Mouse (Mus musculus) forebrain, embryonic 15.5 days (tissue): ENCODE data around the gene Gm47969. TPM values are rescaled to one million over a fixed set of nuclear protein-coding genes. Genes with fewer than 3 reads are reported as not detected.
A peak's percentile ranks its signal among the peaks of the same experiment; 100 is the strongest.
"Not testable (repeated sequence)": the region's sequence is repeated elsewhere in the genome, so short reads cannot be mapped to it uniquely, and the experiment has no call there.

Source experiments
- ATAC-seq: fragments of 200-750 bp; cut with Nextera tagmentation; replicated peaks from 2 replicates; pipeline ENCODE4 v1.8.0; 2017; ENCODE audit warnings: mild to moderate bottlenecking, moderate TSS enrichment, moderate library complexity
- H3K27ac ChIP-seq: fragments of 300-500 bp; sonication (generic); replicated peaks from 2 replicates; pipeline ENCODE4 v1.5.1; 2015; ENCODE audit warnings: mild to moderate bottlenecking, inconsistent platforms
- H3K27me3 ChIP-seq: fragments of 300-500 bp; sonication (generic); 2 replicates; pipeline ENCODE4 v1.6.1; 2015; ENCODE audit warnings: inconsistent platforms
- H3K36me3 ChIP-seq: fragments of 300-500 bp; sonication (generic); 2 replicates; pipeline ENCODE4 v1.6.1; 2015; ENCODE audit warnings: mild to moderate bottlenecking, inconsistent platforms
- H3K4me1 ChIP-seq: fragments of 300-500 bp; sonication (generic); 2 replicates; pipeline ENCODE4 v1.6.1; 2015; ENCODE audit warnings: inconsistent platforms
- H3K4me2 ChIP-seq: fragments of 300-500 bp; sonication (generic); replicated peaks from 2 replicates; pipeline ENCODE4 v1.6.1; 2015; ENCODE audit warnings: mild to moderate bottlenecking, inconsistent platforms
- H3K4me3 ChIP-seq: fragments of 300-500 bp; sonication (generic); 2 replicates; pipeline ENCODE4 v1.5.1; 2015; ENCODE audit warnings: mild to moderate bottlenecking, inconsistent platforms
- H3K9ac ChIP-seq: fragments of 300-500 bp; sonication (generic); replicated peaks from 2 replicates; pipeline ENCODE4 v1.6.1; 2015; ENCODE audit warnings: mild to moderate bottlenecking, inconsistent platforms
- H3K9me3 ChIP-seq: fragments of 300-500 bp; sonication (generic); 2 replicates; pipeline ENCODE4 v1.6.1; 2016; ENCODE audit warnings: inconsistent platforms
- WGBS: fragments of 180-500 bp; shearing (Covaris S2); methylation state at CpG from one replicate; pipeline ENCODE4 v1.1.7; 2015; ENCODE audit warnings: mixed read lengths; 5-methylcytosine and 5-hydroxymethylcytosine counted together
- polyA plus RNA-seq: library from polyadenylated mRNA; unstranded; fragments of >200 nt; fragmentation: Nextera tagmentation; extraction: Ambion mirVana; gene quantifications from 2 replicates; pipeline ENCODE4 v1.2.1, GENCODE M21; 2015

Gm47969 gene
- polyA plus RNA-seq, result not detected in 2 replicates

DNA sequence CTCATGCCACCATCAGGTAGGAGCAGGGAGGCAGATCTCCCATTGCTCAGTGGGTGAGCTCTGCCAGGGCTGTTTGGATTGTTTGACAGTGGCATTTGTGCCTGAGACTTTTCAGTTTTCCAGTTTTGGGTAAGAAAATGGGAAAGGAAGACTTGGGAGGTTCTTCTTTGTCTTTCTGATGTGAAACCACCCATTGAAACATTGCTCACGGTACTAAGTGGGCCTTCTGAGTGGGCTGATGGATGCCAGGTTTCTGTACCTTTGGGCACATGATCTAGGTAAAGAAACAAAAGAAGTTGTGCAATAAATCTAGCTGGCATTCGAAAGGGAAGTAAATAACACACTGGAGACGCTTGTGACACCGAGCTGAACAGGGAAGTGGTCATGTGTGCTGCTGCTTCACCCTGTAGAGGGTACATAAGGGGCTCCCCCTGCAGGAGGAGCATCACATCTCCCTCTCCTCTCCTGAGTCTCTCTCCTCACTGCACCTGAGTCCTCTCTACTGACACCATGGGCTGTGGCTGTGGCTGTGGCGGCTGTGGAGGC lies at the start of gene Gm47969:
TSS of gene Gm47969 (plus strand) at position 51 of the 546 bp plus-strand sequence.
- Histone ChIP-seq H3K4me3 (no peak within 1 kb of the TSS), H3K4me2 (no peak within 1 kb of the TSS), H3K4me1 (no peaks in the 10 kb centered on the region), H3K36me3 (no peaks in the 10 kb centered on the region), H3K27ac (no peak within 1 kb of the TSS), H3K9ac (no peak within 1 kb of the TSS), H3K9me3 (no peaks in the 10 kb centered on the region), H3K27me3 (no peaks in the 10 kb centered on the region)
- ATAC-seq, result no peak
- 85% methylated on average over 5 of the region's 5 CpGs for WGBS

GRCm38 (mm10) chr1:83000306-83000705 lies 44.4 kb upstream of the Gm47969 start, which contains the start of gene Gm47959:
Gm47959 (plus strand) TSS chr1:83000548.
- not testable (repeated sequence) for ATAC-seq, H3K27ac ChIP-seq, H3K4me2 ChIP-seq, H3K9ac ChIP-seq, H3K9me3 ChIP-seq, H3K36me3 ChIP-seq, H3K27me3 ChIP-seq, H3K4me1 ChIP-seq, H3K4me3 ChIP-seq
- WGBS, result 96% methylated on average over 9 of the region's 9 CpGs

DNA sequence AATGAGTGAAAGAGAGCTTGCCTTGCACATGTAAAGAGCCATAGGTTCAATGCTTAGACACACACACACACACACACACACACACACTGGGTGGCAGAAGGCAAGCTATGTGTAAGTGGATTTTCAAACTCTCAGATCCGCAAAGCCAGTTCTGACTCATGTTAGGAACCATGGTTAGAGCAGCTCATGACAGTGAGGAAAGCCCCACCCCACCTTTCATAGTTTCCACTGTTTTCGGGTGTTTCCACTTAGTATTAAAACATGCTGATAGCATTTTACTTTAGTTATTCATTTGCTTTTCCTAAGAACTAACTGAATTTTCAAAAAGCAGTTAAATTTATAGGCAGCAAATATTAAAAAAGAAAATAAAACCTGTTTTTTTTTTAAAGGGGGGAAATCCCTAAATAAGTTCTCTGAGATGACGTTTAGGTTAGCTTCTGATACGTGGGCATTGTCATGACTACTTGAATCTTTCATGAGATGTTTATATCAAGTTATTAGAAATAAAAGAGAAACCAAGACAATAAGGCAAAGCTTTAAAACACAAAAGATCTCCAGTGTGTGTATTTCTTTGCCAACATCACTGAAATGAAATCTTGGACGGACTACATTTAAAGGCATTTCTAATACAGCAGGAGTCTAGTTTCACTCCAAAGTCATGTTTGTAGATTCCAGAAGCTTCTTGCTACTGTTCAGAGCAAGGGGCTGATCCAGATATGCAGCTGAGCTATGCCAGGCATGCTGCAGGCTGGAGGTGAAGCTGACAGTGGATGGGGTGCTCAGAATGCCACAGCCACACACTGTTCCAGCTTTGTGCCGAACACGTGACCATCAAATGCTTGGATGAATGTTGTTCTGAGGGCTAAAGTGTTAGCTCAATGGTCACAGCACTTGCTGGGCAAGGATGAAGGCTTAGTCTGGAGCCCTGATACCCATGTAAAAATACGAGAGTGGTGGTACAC lies 38.2 kb upstream of the Gm47969 start:
- Histone ChIP-seq H3K4me3 (no peak overlapping the region), H3K36me3 (no peaks in the 10 kb centered on the region), H3K27ac (no peak overlapping the region), H3K27me3 (no peaks in the 10 kb centered on the region), H3K4me1 (no peaks in the 10 kb centered on the region), H3K4me2 (no peak overlapping the region), H3K9ac (no peak overlapping the region), H3K9me3 (no peaks in the 10 kb centered on the region)
- no peak for ATAC-seq
- WGBS, result 86% methylated on average over 8 of the region's 8 CpGs

DNA sequence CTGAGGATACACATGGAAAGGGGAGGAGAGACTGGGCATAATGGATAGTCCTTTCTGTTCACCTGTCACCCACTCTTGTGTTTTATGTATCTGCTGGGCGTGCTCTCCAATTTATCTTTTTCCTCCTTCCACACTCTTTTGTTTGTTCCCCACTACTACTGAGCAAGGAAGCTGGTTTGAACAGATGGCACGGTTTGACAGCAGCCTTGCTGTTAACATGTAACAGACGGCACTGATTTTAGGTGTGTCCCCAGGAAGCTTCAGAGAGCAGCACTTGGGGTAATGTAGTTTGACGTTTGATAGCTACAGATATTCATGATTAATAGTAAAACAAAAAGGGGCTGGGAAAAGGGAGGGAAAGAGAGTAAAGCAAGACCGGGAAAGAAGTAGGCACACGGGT lies 37.3 kb upstream of the Gm47969 start:
- no peaks in the 10 kb centered on the region for H3K27me3 ChIP-seq
- no peak overlapping the region for H3K4me3 ChIP-seq
- peak; percentile 67; the same call in 1 of the 2 replicates for ATAC-seq
- no peak overlapping the region for H3K9ac ChIP-seq
- no peaks in the 10 kb centered on the region for H3K4me1 ChIP-seq
- WGBS, result 70% methylated on average over 6 of the region's 6 CpGs
- no peaks in the 10 kb centered on the region for H3K36me3 ChIP-seq
- H3K27ac ChIP-seq, result no peak overlapping the region
- H3K9me3 ChIP-seq, result no peaks in the 10 kb centered on the region
- H3K4me2 ChIP-seq, result no peak overlapping the region

- H3K27me3 ChIP-seq, result no peaks in the 10 kb centered on the region
- no peak overlapping the region for H3K4me2 ChIP-seq
- 89% methylated on average over 3 of the region's 3 CpGs for WGBS
- H3K4me1 ChIP-seq, result no peaks in the 10 kb centered on the region
- no peak overlapping the region for H3K27ac ChIP-seq
- no peaks in the 10 kb centered on the region for H3K9me3 ChIP-seq
- no peak overlapping the region for H3K9ac ChIP-seq
- H3K36me3 ChIP-seq, result no peaks in the 10 kb centered on the region
- H3K4me3 ChIP-seq, result no peak overlapping the region
- no peak for ATAC-seq
These were observed 30.3 kb upstream of the Gm47969 start for GRCm38 (mm10) chr1:83014477-83014876.

DNA sequence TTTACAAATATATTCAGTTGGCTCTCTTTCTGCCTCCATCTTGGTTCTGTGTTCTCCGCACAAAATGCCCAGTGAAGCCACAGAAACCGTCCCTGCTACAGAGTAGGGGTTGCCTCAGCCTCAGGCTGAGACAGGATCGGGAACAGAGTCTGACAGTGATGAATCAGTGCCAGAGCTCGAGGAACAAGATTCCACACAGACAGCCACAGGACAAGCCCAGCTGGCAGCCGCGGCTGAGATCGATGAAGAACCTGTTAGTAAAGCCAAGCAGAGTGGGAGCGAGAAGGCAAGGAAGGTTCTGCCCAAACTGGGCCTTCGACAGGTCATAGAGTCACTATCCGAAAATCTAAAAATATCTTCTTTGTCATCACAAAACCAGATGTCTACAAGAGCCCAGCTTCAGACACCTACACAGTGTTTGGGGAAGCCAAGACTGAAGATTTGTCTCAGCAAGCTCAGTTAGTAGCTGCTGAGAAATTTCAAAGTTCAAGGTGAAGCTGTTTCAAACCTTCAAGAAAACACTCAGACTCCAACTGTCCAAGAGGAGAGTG lies 29.3 kb upstream of the Gm47969 start:
- Histone ChIP-seq H3K27me3 (no peaks in the 10 kb centered on the region), H3K4me3 (no peak overlapping the region), H3K9ac (no peak overlapping the region), H3K4me1 (no peaks in the 10 kb centered on the region), H3K9me3 (no peaks in the 10 kb centered on the region), H3K4me2 (no peak overlapping the region), H3K27ac (no peak overlapping the region), H3K36me3 (no peaks in the 10 kb centered on the region)
- no peak for ATAC-seq
- WGBS, result 92% methylated on average over 10 of the region's 10 CpGs

DNA sequence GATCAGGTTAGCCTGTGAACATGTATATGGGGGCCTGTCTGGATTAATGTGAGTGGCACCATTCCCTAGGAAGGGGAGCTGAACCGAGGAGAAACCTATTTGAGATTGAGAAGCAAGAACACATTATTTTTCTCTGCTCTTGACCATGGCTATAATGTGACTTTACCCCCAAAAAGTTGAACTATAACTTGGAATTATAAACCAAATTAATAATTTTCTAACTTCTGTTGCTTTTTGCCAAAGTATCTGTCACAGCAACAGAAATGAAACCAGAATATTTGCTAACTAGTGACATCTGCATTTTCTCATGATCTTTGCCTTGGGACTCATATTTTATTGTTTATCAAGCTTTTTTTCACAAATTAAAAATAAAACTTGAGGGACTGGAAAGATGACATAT lies 28.2 kb upstream of the Gm47969 start:
- Histone ChIP-seq H3K27ac (no peak overlapping the region), H3K9ac (no peak overlapping the region), H3K4me3 (no peak overlapping the region), H3K4me2 (no peak overlapping the region), H3K9me3 (no peaks in the 10 kb centered on the region), H3K4me1 (no peaks in the 10 kb centered on the region), H3K27me3 (no peaks in the 10 kb centered on the region), H3K36me3 (no peaks in the 10 kb centered on the region)
- ATAC-seq, result no peak
- WGBS, result 70% methylated on average over 1 of the region's 1 CpGs

- H3K4me1 ChIP-seq, result no peaks in the 10 kb centered on the region
- no peak overlapping the region for H3K27ac ChIP-seq
These were observed 12.8 kb upstream of the Gm47969 start for GRCm38 (mm10) chr1:83031950-83032349.

DNA sequence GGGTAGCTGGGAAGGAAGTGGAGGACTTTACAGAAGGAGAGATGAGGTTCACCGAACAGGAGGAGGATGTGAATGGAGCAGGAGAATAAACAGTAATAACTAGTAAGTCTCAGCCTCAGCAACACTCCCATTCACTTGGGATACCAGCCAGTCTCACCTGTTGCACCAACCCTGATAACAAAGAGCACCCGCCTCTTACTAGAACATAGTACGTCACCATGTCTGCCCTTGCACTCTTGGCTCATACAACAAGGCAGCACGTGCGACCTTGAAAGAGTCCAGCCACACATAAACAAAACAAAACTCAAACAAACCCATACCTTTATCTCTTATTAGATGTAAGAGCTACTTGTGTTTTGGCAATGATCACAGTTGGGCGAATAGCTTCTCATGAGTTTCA lies 12.2 kb upstream of the Gm47969 start:
- WGBS, result 91% methylated on average over 6 of the region's 6 CpGs
- H3K36me3 ChIP-seq, result no peaks in the 10 kb centered on the region
- no peak for ATAC-seq

More at GRCm38 (mm10) chr1:83031950-83032349, 12.8 kb upstream of the Gm47969 start:
- 52% methylated on average over 1 of the region's 1 CpGs for WGBS
- Histone ChIP-seq H3K4me3 (no peak overlapping the region), H3K4me2 (no peak overlapping the region), H3K9ac (no peak overlapping the region), H3K27me3 (no peaks in the 10 kb centered on the region), H3K9me3 (no peaks in the 10 kb centered on the region), H3K36me3 (no peaks in the 10 kb centered on the region)
- no peak for ATAC-seq

GRCm38 (mm10) chr1:83034509-83034908 lies 10.2 kb upstream of the Gm47969 start:
- Histone ChIP-seq H3K27me3 (no peaks in the 10 kb centered on the region), H3K4me1 (peaks cover 11% of the 10 kb centered on the region), H3K4me3 (no peak overlapping the region), H3K9me3 (no peaks in the 10 kb centered on the region), H3K36me3 (no peaks in the 10 kb centered on the region), H3K9ac (no peak overlapping the region), H3K4me2 (no peak overlapping the region), H3K27ac (no peak overlapping the region)
- 71% methylated on average over 5 of the region's 5 CpGs for WGBS
- no peak for ATAC-seq

More for the DNA sequence above, 12.2 kb upstream of the Gm47969 start:
- H3K9me3 ChIP-seq, result no peaks in the 10 kb centered on the region
- H3K4me2 ChIP-seq, result no peak overlapping the region
- no peak overlapping the region for H3K4me3 ChIP-seq
- no peaks in the 10 kb centered on the region for H3K27me3 ChIP-seq
- no peak overlapping the region for H3K9ac ChIP-seq
- H3K4me1 ChIP-seq, result peaks cover 1% of the 10 kb centered on the region
- no peak overlapping the region for H3K27ac ChIP-seq

DNA sequence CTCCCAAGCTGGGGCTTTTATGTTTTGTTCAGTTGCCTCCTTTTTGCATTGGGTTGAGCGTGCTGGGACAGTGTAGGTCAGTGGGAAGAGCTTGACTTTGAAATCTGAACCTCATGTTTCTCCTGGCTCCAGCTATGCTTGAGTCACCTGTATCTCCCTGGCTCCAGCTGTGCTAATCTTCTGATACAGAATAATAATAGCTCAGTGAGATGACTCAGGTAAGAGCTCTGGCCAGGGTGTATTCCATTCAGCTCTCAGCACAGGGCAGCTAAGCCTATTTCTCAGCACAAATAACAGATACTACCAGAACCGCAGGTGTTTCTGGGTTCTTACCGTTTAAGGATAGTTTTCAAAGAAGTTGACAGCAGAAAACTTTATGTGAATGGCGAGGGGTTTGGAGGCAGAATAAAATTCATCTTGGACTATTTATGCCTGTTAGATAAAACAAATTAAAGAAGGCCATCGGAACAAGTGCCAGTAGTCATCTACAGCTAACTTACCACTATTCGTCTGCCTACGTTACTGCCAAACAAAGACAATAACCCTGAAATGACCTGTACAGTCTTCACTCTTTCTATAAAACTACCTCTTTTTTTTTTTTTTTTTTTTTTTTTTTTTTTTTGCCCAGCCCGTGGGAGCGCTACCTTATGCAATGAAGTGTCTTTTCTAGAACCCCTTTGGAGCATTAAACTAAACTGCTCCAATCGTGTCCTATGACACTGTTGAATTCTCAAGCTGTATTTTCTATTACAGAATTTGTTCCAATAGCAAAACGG lies 7.7 kb upstream of the Gm47969 start:
- H3K4me3 ChIP-seq, result no peak overlapping the region
- ATAC-seq, result no peak
- H3K9me3 ChIP-seq, result no peaks in the 10 kb centered on the region
- no peak overlapping the region for H3K9ac ChIP-seq
- H3K4me1 ChIP-seq, result peaks cover 11% of the 10 kb centered on the region
- H3K36me3 ChIP-seq, result no peaks in the 10 kb centered on the region
- 0 out of 2 replicates have a peak overlapping the region, but pooled peaks have one; percentile 83 for H3K4me2 ChIP-seq
- no peak overlapping the region for H3K27ac ChIP-seq
- 63% methylated on average over 11 of the region's 11 CpGs for WGBS
- H3K27me3 ChIP-seq, result no peaks in the 10 kb centered on the region
